Mouse (Mus musculus): ENCODE measurements around the gene Ror1.

Gene Ror1

GRCm38 (mm10) chr4:100165790-100166189 lies 70.2 kb downstream of the Ror1 start:
- DNase-seq = no peak

- DNase-seq = no peak
Observed at GRCm38 (mm10) chr4:100166871-100167270, 71.3 kb downstream of the Ror1 start.

GRCm38 (mm10) chr4:100169683-100170082 lies 74.1 kb downstream of the Ror1 start:
- no peak for DNase-seq

GRCm38 (mm10) chr4:100170161-100170650 lies 74.6 kb downstream of the Ror1 start:
- DNase-seq = no peak

GRCm38 (mm10) chr4:100170743-100171142 lies 75.2 kb downstream of the Ror1 start:
- no peak for DNase-seq

GRCm38 (mm10) chr4:100171483-100171898 lies 75.9 kb downstream of the Ror1 start:
- no peak for DNase-seq

- no peak for DNase-seq
Observed at GRCm38 (mm10) chr4:100175594-100175993, 80.0 kb downstream of the Ror1 start.

- no peak for DNase-seq
Observed at GRCm38 (mm10) chr4:100178316-100178715, 82.7 kb downstream of the Ror1 start.

GRCm38 (mm10) chr4:100181676-100182075 lies 86.1 kb downstream of the Ror1 start:
- no peak for DNase-seq

- DNase-seq = no peak
Observed at GRCm38 (mm10) chr4:100186781-100187180, 91.2 kb downstream of the Ror1 start.

- DNase-seq = no peak
Observed at GRCm38 (mm10) chr4:100187563-100188200, 92.1 kb downstream of the Ror1 start.

- DNase-seq = no peak
Observed at GRCm38 (mm10) chr4:100188201-100188699, 92.7 kb downstream of the Ror1 start.

GRCm38 (mm10) chr4:100191483-100191882 lies 95.9 kb downstream of the Ror1 start:
- DNase-seq = no peak

- no peak for DNase-seq
Observed at GRCm38 (mm10) chr4:100194136-100194535, 98.5 kb downstream of the Ror1 start.

GRCm38 (mm10) chr4:100196255-100196793 lies 100.7 kb downstream of the Ror1 start:
- DNase-seq = no peak

GRCm38 (mm10) chr4:100198275-100198674 lies 102.7 kb downstream of the Ror1 start:
- no peak for DNase-seq

- DNase-seq = no peak
Observed at GRCm38 (mm10) chr4:100201322-100201721, 105.7 kb downstream of the Ror1 start.

- DNase-seq = no peak
Observed at GRCm38 (mm10) chr4:100203066-100203465, 107.5 kb downstream of the Ror1 start.

GRCm38 (mm10) chr4:100203688-100204087 lies 108.1 kb downstream of the Ror1 start:
- no peak for DNase-seq

- no peak for DNase-seq
Observed at GRCm38 (mm10) chr4:100204381-100204780, 108.8 kb downstream of the Ror1 start.

GRCm38 (mm10) chr4:100208081-100208480 lies 112.5 kb downstream of the Ror1 start:
- DNase-seq = no peak

GRCm38 (mm10) chr4:100209106-100209505 lies 113.5 kb downstream of the Ror1 start:
- no peak for DNase-seq

- DNase-seq = no peak
Observed at GRCm38 (mm10) chr4:100211331-100211730, 115.7 kb downstream of the Ror1 start.

All from right cerebral cortex, adult 18-20 months (tissue).